Mouse (Mus musculus): Measurements from ENCODE around the gene Timd2. TPM values are rescaled to one million over a fixed set of nuclear protein-coding genes. Genes with fewer than 3 reads are reported as not detected.
"Not testable (repeated sequence)": the region's sequence is repeated elsewhere in the genome, so short reads cannot be mapped to it uniquely, and the experiment has no call there.

Timd2 gene
- polyA plus RNA-seq, 2 experiments, result 31.1 to 39.3 TPM

GRCm38 (mm10) chr11:46741716-46742115 lies 34.9 kb upstream of the Timd2 start:
- Histone ChIP-seq H3K36me3 (replicated peaks; ENCODE audit: control insufficient read depth, insufficient read depth, low read depth) (no peaks in the 10 kb centered on the region), H3K9ac (replicated peaks) (no peak overlapping the region), H3K9me3 (ENCODE audit: control insufficient read depth, low read length) (no peaks in the 10 kb centered on the region), H3K27me3 (ENCODE audit: control insufficient read depth, insufficient read depth, low read length) (no peaks in the 10 kb centered on the region), H3K4me1 (replicated peaks; ENCODE audit: control insufficient read depth in 2 of 2, insufficient read depth in 2 of 2, low read length in 1 of 2) (no peaks in the 10 kb centered on the region), H3K4me2 (ENCODE audit: low read depth) (no peak overlapping the region), H3K27ac (no peak overlapping the region), H3K4me3 (ENCODE audit: insufficient read depth in 1 of 2, low read depth in 2 of 2, low read length in 2 of 2) (no peak overlapping the region)
- 49% methylated on average over 3 of the region's 3 CpGs for WGBS (ENCODE audit: insufficient replicate concordance)
- ATAC-seq (ENCODE audit: insufficient read depth), result no peak
- no peak for DNase-seq (ENCODE audit: low read depth in 3 of 3, low spot score in 3 of 3)
- TF ChIP-seq EP300 (IDR thresholded peaks at IDR 0.05; ENCODE audit: low read depth) (no peak), CTCF (IDR thresholded peaks at IDR 0.05; ENCODE audit: low read depth) (no peak)

- WGBS (ENCODE audit: insufficient replicate concordance), result 68% methylated on average over 4 of the region's 4 CpGs
- no peak for ATAC-seq (ENCODE audit: insufficient read depth)
- Histone ChIP-seq H3K4me1 (replicated peaks; ENCODE audit: control insufficient read depth in 2 of 2, insufficient read depth in 2 of 2, low read length in 1 of 2) (no peaks in the 10 kb centered on the region), H3K27me3 (ENCODE audit: control insufficient read depth, insufficient read depth, low read length) (no peaks in the 10 kb centered on the region), H3K9me3 (ENCODE audit: control insufficient read depth, low read length) (no peaks in the 10 kb centered on the region), H3K9ac (replicated peaks) (no peak overlapping the region), H3K27ac (no peak overlapping the region), H3K4me3 (ENCODE audit: insufficient read depth in 1 of 2, low read depth in 2 of 2, low read length in 2 of 2) (no peak overlapping the region), H3K4me2 (ENCODE audit: low read depth) (no peak overlapping the region), H3K36me3 (replicated peaks; ENCODE audit: control insufficient read depth, insufficient read depth, low read depth) (no peaks in the 10 kb centered on the region)
- no peak for TF ChIP-seq EP300 (IDR thresholded peaks at IDR 0.05; ENCODE audit: low read depth)
- no peak for TF ChIP-seq CTCF (IDR thresholded peaks at IDR 0.05; ENCODE audit: low read depth)
- no peak for DNase-seq (ENCODE audit: low read depth in 3 of 3, low spot score in 3 of 3)
Measured at GRCm38 (mm10) chr11:46740886-46741285, 34.0 kb upstream of the Timd2 start.

GRCm38 (mm10) chr11:46739501-46739900 lies 32.6 kb upstream of the Timd2 start:
- Histone ChIP-seq H3K27me3 (ENCODE audit: control insufficient read depth, insufficient read depth, low read length) (no peaks in the 10 kb centered on the region), H3K4me2 (ENCODE audit: low read depth) (no peak overlapping the region), H3K4me1 (replicated peaks; ENCODE audit: control insufficient read depth in 2 of 2, insufficient read depth in 2 of 2, low read length in 1 of 2) (no peaks in the 10 kb centered on the region; a peak in 1 of 4 replicates), H3K4me3 (ENCODE audit: insufficient read depth in 1 of 2, low read depth in 2 of 2, low read length in 2 of 2) (no peak overlapping the region), H3K27ac (no peak overlapping the region), H3K9me3 (ENCODE audit: control insufficient read depth, low read length) (no peaks in the 10 kb centered on the region), H3K36me3 (replicated peaks; ENCODE audit: control insufficient read depth, insufficient read depth, low read depth) (no peaks in the 10 kb centered on the region), H3K9ac (replicated peaks) (no peak overlapping the region)
- TF ChIP-seq EP300 (IDR thresholded peaks at IDR 0.05; ENCODE audit: low read depth), result no peak
- no peak for TF ChIP-seq CTCF (IDR thresholded peaks at IDR 0.05; ENCODE audit: low read depth)
- DNase-seq (ENCODE audit: low read depth in 3 of 3, low spot score in 3 of 3) (no peak), ATAC-seq (ENCODE audit: insufficient read depth) (no peak)
- 60% methylated on average over 4 of the region's 4 CpGs for WGBS (ENCODE audit: insufficient replicate concordance)

DNA sequence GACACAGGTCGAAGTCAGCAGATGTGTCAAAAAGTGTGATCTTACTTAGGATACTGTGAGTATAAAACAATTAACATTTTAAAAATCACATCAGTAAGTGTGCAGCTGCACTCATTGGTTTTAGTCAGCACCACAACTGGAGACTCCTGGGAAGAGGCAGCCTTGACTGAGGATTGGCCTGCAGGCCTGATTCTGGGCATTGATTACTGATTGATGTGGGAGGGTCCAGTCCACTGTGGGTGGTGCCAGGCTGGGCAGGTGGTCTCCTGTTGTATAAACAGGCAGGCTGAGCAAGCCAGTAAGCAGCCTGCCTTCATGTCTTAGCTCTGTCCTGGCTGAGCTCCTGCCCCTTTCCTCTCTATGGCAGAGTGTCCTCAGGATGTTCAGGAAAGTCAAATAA lies 28.2 kb upstream of the Timd2 start, which contains the start of gene Havcr1:
Gene Havcr1, plus strand, starts transcription at position 5 of the 400 bp plus-strand sequence.
- not testable (repeated sequence) for H3K4me3 ChIP-seq (ENCODE audit: insufficient read depth in 1 of 2, low read depth in 2 of 2, low read length in 2 of 2); DNase-seq (ENCODE audit: low read depth in 3 of 3, low spot score in 3 of 3); ATAC-seq (ENCODE audit: insufficient read depth); H3K9me3 ChIP-seq (ENCODE audit: control insufficient read depth, low read length); H3K36me3 ChIP-seq (replicated peaks; ENCODE audit: control insufficient read depth, insufficient read depth, low read depth); H3K9ac ChIP-seq (replicated peaks); H3K4me2 ChIP-seq (ENCODE audit: low read depth); H3K27me3 ChIP-seq (ENCODE audit: control insufficient read depth, insufficient read depth, low read length); H3K27ac ChIP-seq; H3K4me1 ChIP-seq (replicated peaks; ENCODE audit: control insufficient read depth in 2 of 2, insufficient read depth in 2 of 2, low read length in 1 of 2)
- 73% methylated on average over 1 of the region's 1 CpGs for WGBS (ENCODE audit: insufficient replicate concordance)

DNA sequence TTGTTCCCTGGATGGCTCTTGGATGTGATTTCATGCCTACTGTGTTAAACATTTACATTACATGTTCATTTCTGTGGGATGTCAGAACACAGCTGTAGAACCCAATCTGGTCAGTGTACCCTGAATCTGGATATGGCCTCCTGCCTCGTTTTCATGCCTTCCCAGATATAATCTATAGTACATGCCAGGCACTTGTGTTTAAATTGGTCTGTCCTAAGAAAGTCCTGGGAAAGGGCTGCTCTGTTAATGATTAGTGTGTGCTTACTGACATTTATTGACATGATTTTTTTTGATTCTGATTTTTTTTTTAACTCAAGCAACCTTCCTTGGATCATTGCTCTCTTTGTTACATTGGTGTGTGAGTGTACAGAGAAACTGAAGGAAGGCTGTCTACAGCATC lies 27.8 kb upstream of the Timd2 start:
- Histone ChIP-seq H3K4me3 (ENCODE audit: insufficient read depth in 1 of 2, low read depth in 2 of 2, low read length in 2 of 2) (no peak overlapping the region), H3K27me3 (ENCODE audit: control insufficient read depth, insufficient read depth, low read length) (no peaks in the 10 kb centered on the region), H3K4me1 (replicated peaks; ENCODE audit: control insufficient read depth in 2 of 2, insufficient read depth in 2 of 2, low read length in 1 of 2) (no peaks in the 10 kb centered on the region; a peak in 1 of 4 replicates), H3K36me3 (replicated peaks; ENCODE audit: control insufficient read depth, insufficient read depth, low read depth) (no peaks in the 10 kb centered on the region), H3K9ac (replicated peaks) (no peak overlapping the region), H3K9me3 (ENCODE audit: control insufficient read depth, low read length) (no peaks in the 10 kb centered on the region), H3K4me2 (ENCODE audit: low read depth) (no peak overlapping the region), H3K27ac (no peak overlapping the region)
- WGBS (ENCODE audit: insufficient replicate concordance), result 17% methylated on average over 1 of the region's 1 CpGs
- no peak for DNase-seq (ENCODE audit: low read depth in 3 of 3, low spot score in 3 of 3)
- TF ChIP-seq CTCF (IDR thresholded peaks at IDR 0.05; ENCODE audit: low read depth), result no peak
- TF ChIP-seq EP300 (IDR thresholded peaks at IDR 0.05; ENCODE audit: low read depth), result no peak
- no peak for ATAC-seq (ENCODE audit: insufficient read depth)

Data from liver, embryonic 14.5 days (tissue).